Mouse (Mus musculus): ENCODE data around the gene Rnf115. TPM values are rescaled to one million over a fixed set of nuclear protein-coding genes. Genes with fewer than 3 reads are reported as not detected.
A peak's percentile ranks its signal among the peaks of the same experiment; 100 is the strongest.

Gene Rnf115
- polyA plus RNA-seq, 1 experiment from 2014 or later = 66.6 TPM

- no peaks in the 10 kb centered on the region for H3K36me3 ChIP-seq
- 25% methylated on average over 15 of the region's 15 CpGs for WGBS
- no peaks in the 10 kb centered on the region for H3K9me3 ChIP-seq
- no peak overlapping the region for H3K4me3 ChIP-seq
- no peak overlapping the region for H3K27ac ChIP-seq (replicated peaks)
- H3K9ac ChIP-seq (replicated peaks) = no peak overlapping the region
- H3K4me1 ChIP-seq = no peaks in the 10 kb centered on the region
- no peak overlapping the region; the same call in 1 of the 2 replicates for H3K4me2 ChIP-seq (replicated peaks)
- peak; percentile 66; the same call in 1 of the 2 replicates for ATAC-seq (replicated peaks)
- no peaks in the 10 kb centered on the region for H3K27me3 ChIP-seq
These were observed 100.9 kb downstream of the Rnf115 start for GRCm38 (mm10) chr3:96828308-96828864.

- no peak for ATAC-seq (replicated peaks)
- Histone ChIP-seq H3K4me2 (replicated peaks) (no peak within 1 kb of the TSS; the same call in 1 of the 2 replicates), H3K36me3 (no peaks in the 10 kb centered on the region), H3K9ac (replicated peaks) (no peak within 1 kb of the TSS), H3K4me1 (no peaks in the 10 kb centered on the region), H3K4me3 (no peak within 1 kb of the TSS), H3K9me3 (no peaks in the 10 kb centered on the region), H3K27ac (replicated peaks) (no peak within 1 kb of the TSS), H3K27me3 (no peaks in the 10 kb centered on the region)
- 85% methylated on average over 1 of the region's 1 CpGs for whole genome bisulfite sequencing
These were observed 101.5 kb downstream of the Rnf115 start, which contains the start of the genes Pdzk1 and Cd160 for GRCm38 (mm10) chr3:96828984-96829383. Gene Pdzk1, plus strand, starts transcription at chr3:96829284. Gene Cd160, minus strand, starts transcription at chr3:96829351.

- H3K27me3 ChIP-seq = no peaks in the 10 kb centered on the region
- H3K9me3 ChIP-seq = no peaks in the 10 kb centered on the region
- no peaks in the 10 kb centered on the region for H3K4me1 ChIP-seq
- no peak overlapping the region for H3K27ac ChIP-seq (replicated peaks)
- no peaks in the 10 kb centered on the region for H3K36me3 ChIP-seq
- no peak for ATAC-seq (replicated peaks)
- H3K9ac ChIP-seq (replicated peaks) = no peak overlapping the region
- H3K4me2 ChIP-seq (replicated peaks) = no peak overlapping the region
- WGBS = 77% methylated on average over 10 of the region's 10 CpGs
- H3K4me3 ChIP-seq = no peak overlapping the region
These were observed 102.4 kb downstream of the Rnf115 start for GRCm38 (mm10) chr3:96829856-96830255.

- no peak for ATAC-seq (replicated peaks)
- H3K9me3 ChIP-seq = no peaks in the 10 kb centered on the region
- no peak overlapping the region for H3K9ac ChIP-seq (replicated peaks)
- no peaks in the 10 kb centered on the region for H3K4me1 ChIP-seq
- 35% methylated on average over 5 of the region's 5 CpGs for WGBS
- no peak overlapping the region for H3K27ac ChIP-seq (replicated peaks)
- H3K36me3 ChIP-seq = no peaks in the 10 kb centered on the region
- no peaks in the 10 kb centered on the region for H3K27me3 ChIP-seq
- H3K4me2 ChIP-seq (replicated peaks) = no peak overlapping the region
- no peak overlapping the region for H3K4me3 ChIP-seq
These were observed 105.5 kb downstream of the Rnf115 start for GRCm38 (mm10) chr3:96832930-96833329.

GRCm38 (mm10) chr3:96834587-96835348, 107.3 kb downstream of the Rnf115 start:
- 89% methylated on average over 7 of the region's 7 CpGs for WGBS

GRCm38 (mm10) chr3:96836414-96836813, 109.0 kb downstream of the Rnf115 start:
- H3K36me3 ChIP-seq = no peaks in the 10 kb centered on the region
- H3K27ac ChIP-seq (replicated peaks) = no peak overlapping the region
- H3K27me3 ChIP-seq = no peaks in the 10 kb centered on the region
- no peak overlapping the region for H3K9ac ChIP-seq (replicated peaks)
- WGBS = 71% methylated on average over 2 of the region's 2 CpGs
- no peaks in the 10 kb centered on the region for H3K4me1 ChIP-seq
- no peak overlapping the region for H3K4me3 ChIP-seq
- ATAC-seq (replicated peaks) = no peak
- no peaks in the 10 kb centered on the region for H3K9me3 ChIP-seq
- no peak overlapping the region for H3K4me2 ChIP-seq (replicated peaks)

More at GRCm38 (mm10) chr3:96834587-96835348, 107.3 kb downstream of the Rnf115 start:
- no peak overlapping the region for H3K4me2 ChIP-seq (replicated peaks)
- H3K4me1 ChIP-seq = no peaks in the 10 kb centered on the region
- H3K27me3 ChIP-seq = no peaks in the 10 kb centered on the region
- H3K9me3 ChIP-seq = no peaks in the 10 kb centered on the region
- no peak overlapping the region for H3K9ac ChIP-seq (replicated peaks)
- H3K4me3 ChIP-seq = no peak overlapping the region
- H3K27ac ChIP-seq (replicated peaks) = no peak overlapping the region
- ATAC-seq (replicated peaks) = no peak
- H3K36me3 ChIP-seq = no peaks in the 10 kb centered on the region

- H3K9me3 ChIP-seq = no peaks in the 10 kb centered on the region
- ATAC-seq (replicated peaks) = no peak
- H3K4me2 ChIP-seq (replicated peaks) = no peak overlapping the region
- H3K4me3 ChIP-seq = no peak overlapping the region
- no peaks in the 10 kb centered on the region for H3K4me1 ChIP-seq
- no peak overlapping the region for H3K27ac ChIP-seq (replicated peaks)
- 87% methylated on average over 7 of the region's 7 CpGs for WGBS
- no peaks in the 10 kb centered on the region for H3K27me3 ChIP-seq
- H3K9ac ChIP-seq (replicated peaks) = no peak overlapping the region
- no peaks in the 10 kb centered on the region for H3K36me3 ChIP-seq
These were observed 111.7 kb downstream of the Rnf115 start for GRCm38 (mm10) chr3:96838996-96839645.

Other genes starting within 250 kb of the Rnf115 start
- gene Hfe2, start 202.5 kb upstream of the Rnf115 start, polyA plus RNA-seq (2015; fragmentation: Nextera tagmentation; extraction: Ambion mirVana) = 0.43 and 0.82 TPM in 2 replicates
- 68.4 and 69.3 TPM in 2 replicates for gene Txnip, start 169.7 kb upstream of the Rnf115 start, polyA plus RNA-seq (2015; fragmentation: Nextera tagmentation; extraction: Ambion mirVana)
- gene Gm16253, start 150.7 kb upstream of the Rnf115 start, polyA plus RNA-seq (2015; fragmentation: Nextera tagmentation; extraction: Ambion mirVana) = 0.92 and 2.0 TPM in 2 replicates
- gene Polr3gl, start 133.5 kb upstream of the Rnf115 start, polyA plus RNA-seq (2015; fragmentation: Nextera tagmentation; extraction: Ambion mirVana) = 42.4 and 45.3 TPM in 2 replicates
- 12.5 and 13.4 TPM in 2 replicates for gene Ankrd34a, start 131.0 kb upstream of the Rnf115 start, polyA plus RNA-seq (2015; fragmentation: Nextera tagmentation; extraction: Ambion mirVana)
- 5.0 and 6.4 TPM in 2 replicates for gene Lix1l, start 126.5 kb upstream of the Rnf115 start, polyA plus RNA-seq (2015; fragmentation: Nextera tagmentation; extraction: Ambion mirVana)
- gene Rbm8a, start 97.7 kb upstream of the Rnf115 start, polyA plus RNA-seq (2015; fragmentation: Nextera tagmentation; extraction: Ambion mirVana) = 132 and 144 TPM in 2 replicates
- gene Pex11b, start 92.3 kb upstream of the Rnf115 start, polyA plus RNA-seq (2015; fragmentation: Nextera tagmentation; extraction: Ambion mirVana) = 57.3 and 58.6 TPM in 2 replicates
- gene Gm42957, start 92.2 kb upstream of the Rnf115 start, polyA plus RNA-seq (2015; fragmentation: Nextera tagmentation; extraction: Ambion mirVana) = 0.08 TPM in 1 of 2 replicates, not detected in the other
- 0.55 and 0.65 TPM in 2 replicates for gene Itga10, start 82.1 kb upstream of the Rnf115 start, polyA plus RNA-seq (2015; fragmentation: Nextera tagmentation; extraction: Ambion mirVana)
- gene Ankrd35, start 57.5 kb upstream of the Rnf115 start, polyA plus RNA-seq (2015; fragmentation: Nextera tagmentation; extraction: Ambion mirVana) = 1.5 and 1.9 TPM in 2 replicates
- 27.4 and 28.9 TPM in 2 replicates for gene Pias3, start 31.3 kb upstream of the Rnf115 start, polyA plus RNA-seq (2015; fragmentation: Nextera tagmentation; extraction: Ambion mirVana)
- 6.8 and 6.9 TPM in 2 replicates for gene Nudt17, start 19.1 kb upstream of the Rnf115 start, polyA plus RNA-seq (2015; fragmentation: Nextera tagmentation; extraction: Ambion mirVana)
- 33.5 and 35.7 TPM in 2 replicates for gene Polr3c, start within 50 bp of the Rnf115 start, polyA plus RNA-seq (2015; fragmentation: Nextera tagmentation; extraction: Ambion mirVana)
- 0.11 and 0.15 TPM in 2 replicates for gene Pdzk1, start 101.6 kb downstream of the Rnf115 start, polyA plus RNA-seq (2015; fragmentation: Nextera tagmentation; extraction: Ambion mirVana)
- 0.11 and 0.19 TPM in 2 replicates for gene Cd160, start 101.7 kb downstream of the Rnf115 start, polyA plus RNA-seq (2015; fragmentation: Nextera tagmentation; extraction: Ambion mirVana)
- gene Gja5, start 177.0 kb downstream of the Rnf115 start, polyA plus RNA-seq (2015; fragmentation: Nextera tagmentation; extraction: Ambion mirVana) = 2.4 and 3.2 TPM in 2 replicates
- gene Gpr89, start 177.7 kb downstream of the Rnf115 start, polyA plus RNA-seq (2015; fragmentation: Nextera tagmentation; extraction: Ambion mirVana) = 36.3 and 37.7 TPM in 2 replicates
- gene Gja8, start 198.4 kb downstream of the Rnf115 start, polyA plus RNA-seq (2015; fragmentation: Nextera tagmentation; extraction: Ambion mirVana) = 0.03 TPM in 2 replicates

Data from forebrain, embryonic 15.5 days (tissue).